In the genomic region with DNA sequence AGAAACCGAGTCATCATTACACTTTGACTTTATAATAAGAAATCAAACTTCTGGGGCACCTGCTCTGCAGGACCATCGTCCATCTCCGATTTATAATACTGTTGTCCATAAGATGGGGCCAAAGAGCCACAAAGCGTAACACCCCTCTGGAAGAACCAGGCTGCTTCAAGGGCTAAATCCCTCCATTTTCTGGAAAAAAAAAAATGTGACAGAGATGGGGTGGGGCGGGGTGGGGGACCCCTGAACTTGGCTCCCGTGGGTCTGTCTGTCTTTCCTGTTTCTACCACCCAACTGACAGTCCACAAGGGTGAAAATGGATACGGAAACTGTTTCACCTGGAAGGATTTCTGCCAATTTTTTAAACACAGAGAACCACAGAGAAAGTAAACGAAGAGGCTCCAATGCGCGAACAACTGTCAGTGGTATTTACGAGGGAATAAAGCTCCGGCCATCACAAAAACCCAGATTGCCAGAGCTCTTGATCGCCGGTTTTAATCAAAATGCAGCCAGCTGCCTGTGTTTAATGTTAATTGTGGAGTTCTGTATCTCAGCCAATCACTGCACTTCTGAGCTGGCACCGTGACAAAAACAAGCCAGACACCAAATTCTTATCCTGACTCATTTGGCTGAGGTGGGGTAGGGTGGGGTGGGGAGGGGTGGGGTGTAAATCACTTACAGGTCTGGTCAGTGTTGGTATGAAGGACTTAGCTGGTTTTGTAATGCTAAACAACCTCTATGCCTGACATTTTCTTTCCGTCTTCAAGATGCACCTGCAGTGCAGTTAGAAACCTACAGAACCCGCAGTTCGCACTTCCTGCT, we compare ENCODE assay signal across 7 mouse cellular contexts.
DNase-seq lines count a peak whose midpoint lies in the region; ATAC-seq and TF ChIP-seq lines count a peak whose summit lies in the region.

No protein-coding gene starts in this region.

- peak overlapping the region; percentile 24 for H3K4me3 ChIP-seq in intestine, embryonic 15.5 days (replicated peaks)
- H3K4me3 ChIP-seq in stomach, embryonic 15.5 days (replicated peaks), result peak overlapping the region; percentile 35

- no peaks in the 10 kb centered on the region for H3K27me3 ChIP-seq in Patski
- H3K27me3 ChIP-seq in intestine, embryonic 15.5 days (replicated peaks), result no peaks in the 10 kb centered on the region
- H3K27me3 ChIP-seq in stomach, embryonic 15.5 days (replicated peaks), result no peaks in the 10 kb centered on the region

- H3K4me1 ChIP-seq in intestine, embryonic 15.5 days (replicated peaks), result peaks cover 21% of the 10 kb centered on the region
- H3K4me1 ChIP-seq in stomach, embryonic 15.5 days, result peaks cover 18% of the 10 kb centered on the region

- peak overlapping the region; percentile 32; the same call in 1 of the 2 replicates for H3K27ac ChIP-seq in intestine, embryonic 15.5 days
- H3K27ac ChIP-seq in stomach, embryonic 15.5 days, result peak overlapping the region; percentile 66

- H3K4me2 ChIP-seq in intestine, embryonic 15.5 days (replicated peaks), result peak overlapping the region; percentile 59
- H3K4me2 ChIP-seq in stomach, embryonic 15.5 days, result peak overlapping the region; percentile 60

- intact Hi-C loops in left cerebral cortex, postnatal 36 days (cut with DNase I), result loop anchor here (1.0 to 10.0 kb wide), 4 partner anchors 124 to 336 kb away; no protein-coding TSS in a partner anchor

- H3K9ac ChIP-seq in intestine, embryonic 15.5 days, result no peak overlapping the region; the same call in 1 of the 2 replicates
- no peak overlapping the region for H3K9ac ChIP-seq in stomach, embryonic 15.5 days

- DNase-seq in Patski (ENCODE audit: low read depth, low spot score), result no peak
- peak; percentile 35 to 42 for DNase-seq in cerebellum, adult 18-20 months
- DNase-seq in forelimb bud, embryonic 11.5 days (ENCODE audit: low read depth, low spot score), result peak; percentile 61
- peak; percentile 54 to 61 for DNase-seq in left cerebral cortex, postnatal 36 days (ENCODE audit: low spot score in 2 of 2)

- in situ Hi-C loops in Patski (cut with MboI; ENCODE audit: low pct_unique_long_range_greater_than_20kb), result loop anchor here (5.0 kb wide), 1 partner anchor 268 kb away; no protein-coding TSS in a partner anchor

- no peaks in the 10 kb centered on the region for H3K9me3 ChIP-seq in intestine, embryonic 15.5 days
- no peaks in the 10 kb centered on the region for H3K9me3 ChIP-seq in stomach, embryonic 15.5 days

- peak; percentile 52 for ATAC-seq in Patski
- ATAC-seq in intestine, embryonic 15.5 days, result peak; percentile 60
- ATAC-seq in megakaryocyte progenitor cell, adult 5-6 weeks (replicated peaks; ENCODE audit: poor library complexity), result peak; percentile 56
- peak; percentile 32; the same call in 1 of the 2 replicates for ATAC-seq in stomach, embryonic 15.5 days (ENCODE audit: insufficient read depth, low FRiP score, low read depth)

- peak; percentile 63 for TF ChIP-seq CTCF in Patski (IDR thresholded peaks at IDR 0.05)

- CTCF ChIA-PET in Patski (lab: Charles Lee), result interaction anchor here (1.0 to 9.7 kb wide), 7 partner anchors 26 to 280 kb away, joined by 3 to 111 read pairs (median 4); a partner anchor contains a TSS

- POLR2A ChIA-PET in Patski (lab: Charles Lee), result no interaction called here

- 4% methylated on average over 18 of the region's 18 CpGs for WGBS in intestine, embryonic 15.5 days
- 5% methylated on average over 18 of the region's 18 CpGs for WGBS in stomach, embryonic 15.5 days

- H3K36me3 ChIP-seq in intestine, embryonic 15.5 days, result no peaks in the 10 kb centered on the region
- no peaks in the 10 kb centered on the region for H3K36me3 ChIP-seq in stomach, embryonic 15.5 days
